Mouse (Mus musculus): ENCODE measurements around the gene Ift22.
"Not testable (repeated sequence)": the region's sequence is repeated elsewhere in the genome, so short reads cannot be mapped to it uniquely, and the experiment has no call there.

Gene Ift22

DNA sequence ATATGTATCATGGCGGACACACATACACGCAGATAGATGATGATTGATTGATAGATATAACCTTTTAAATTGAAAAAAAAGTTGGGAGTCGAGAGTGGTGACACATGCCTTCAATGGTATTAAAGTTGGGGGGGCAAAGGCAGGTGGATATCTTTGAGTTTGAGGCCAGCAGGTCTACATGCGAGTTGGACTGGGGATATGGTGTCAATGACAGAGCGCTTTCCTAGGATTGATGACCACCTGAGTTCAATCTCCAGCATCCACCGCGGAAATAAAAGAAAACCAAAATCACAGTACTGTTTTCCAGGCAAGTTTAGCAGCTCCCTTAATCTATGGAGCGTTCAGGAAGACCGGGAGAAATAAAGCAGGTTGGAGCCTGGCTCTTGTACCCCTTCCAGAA, 363 bp upstream of the Ift22 start:
- no peak for DNase-seq (ENCODE audit: low read depth)

DNA sequence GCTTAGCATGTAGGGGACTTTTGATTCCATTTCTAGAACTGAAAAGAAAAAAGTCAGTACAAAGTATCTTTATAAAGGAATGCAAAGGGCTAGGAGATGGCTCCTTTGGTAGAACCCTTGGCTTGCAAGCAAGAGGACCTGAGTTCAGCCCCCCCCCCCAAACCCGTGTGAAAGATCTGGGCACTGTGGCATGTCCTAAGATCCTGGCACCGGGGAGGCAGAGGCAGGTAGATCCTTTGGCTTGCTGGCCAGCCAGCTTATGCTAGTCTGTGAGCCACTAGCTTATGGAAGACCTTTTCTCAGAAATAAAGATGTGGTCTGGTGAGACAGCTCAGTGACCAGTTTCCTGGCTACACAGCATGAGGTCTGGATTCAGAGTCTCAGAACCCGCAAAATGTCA, 6.2 kb downstream of the Ift22 start:
- no peak for DNase-seq (ENCODE audit: low read depth)

DNA sequence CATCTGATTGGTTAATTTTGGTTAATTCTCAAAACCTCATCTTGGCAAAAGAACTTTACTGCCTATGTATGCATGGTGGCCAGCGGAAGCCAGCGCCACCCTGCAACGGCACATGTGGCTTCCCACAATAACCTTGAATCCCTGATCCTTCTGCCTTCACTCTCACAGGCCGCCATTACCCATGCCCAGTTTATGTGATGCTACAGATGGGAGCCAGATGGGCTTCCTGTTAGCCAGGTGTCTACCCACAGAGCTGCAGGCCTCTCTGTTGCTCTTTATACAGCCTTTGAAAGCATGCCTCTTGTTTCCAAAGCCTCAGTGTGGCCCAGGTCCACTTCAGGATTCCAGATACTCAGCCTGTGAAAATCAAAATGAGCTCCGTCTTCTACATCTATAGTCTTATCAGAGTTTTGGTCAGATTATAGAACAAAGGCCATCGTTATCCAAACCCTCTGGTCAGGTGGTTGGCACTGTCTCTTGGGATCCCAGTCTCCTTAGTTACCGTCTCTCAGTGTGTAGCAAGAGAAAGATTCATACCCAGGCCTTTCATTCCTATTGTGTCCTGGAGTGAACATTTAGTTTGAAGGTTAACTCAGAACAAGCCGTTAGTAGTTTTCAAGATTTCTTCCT, 9.8 kb downstream of the Ift22 start:
- DNase-seq (ENCODE audit: low read depth) = no peak

DNA sequence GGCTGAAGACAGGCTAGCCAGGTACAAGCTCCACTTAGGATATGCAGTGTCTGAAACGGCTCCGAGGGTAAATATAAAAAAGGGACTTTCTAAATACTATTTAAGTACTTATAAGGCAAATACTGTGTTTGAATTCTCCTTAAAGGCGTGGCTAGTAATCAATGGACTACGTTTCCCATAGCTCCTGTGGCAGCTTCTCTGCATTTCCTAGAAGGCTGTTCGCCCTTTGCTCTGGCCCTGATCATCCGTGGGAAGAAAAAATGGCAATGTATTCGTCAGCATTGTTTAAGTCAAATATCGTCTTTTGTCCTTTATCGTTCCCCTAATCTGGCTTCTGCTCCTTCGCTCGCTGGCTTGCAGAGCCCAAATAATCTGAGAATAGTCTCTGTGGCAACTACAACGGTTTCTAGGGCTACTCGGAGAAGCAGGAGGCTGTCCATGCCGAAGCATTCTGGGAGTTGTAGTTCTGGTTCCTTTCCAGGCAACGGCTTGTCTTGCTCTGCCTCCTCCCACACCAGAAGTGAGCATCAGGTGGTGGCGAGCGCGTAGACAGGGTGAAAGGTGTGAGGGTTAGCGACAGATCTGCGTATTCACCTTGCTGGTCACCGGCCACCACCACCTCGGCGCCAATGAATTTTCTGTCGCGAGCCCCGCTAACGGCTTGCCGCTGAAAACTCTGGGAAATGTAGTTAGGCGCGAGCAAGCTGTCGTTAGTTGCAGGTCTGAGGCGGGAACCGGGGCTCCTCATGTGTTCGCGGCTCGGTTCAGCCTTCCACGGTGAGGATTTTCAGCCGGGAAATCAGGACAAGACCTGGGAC, 10.9 kb downstream of the Ift22 start:
- DNase-seq (ENCODE audit: low read depth) = peak; percentile 90

DNA sequence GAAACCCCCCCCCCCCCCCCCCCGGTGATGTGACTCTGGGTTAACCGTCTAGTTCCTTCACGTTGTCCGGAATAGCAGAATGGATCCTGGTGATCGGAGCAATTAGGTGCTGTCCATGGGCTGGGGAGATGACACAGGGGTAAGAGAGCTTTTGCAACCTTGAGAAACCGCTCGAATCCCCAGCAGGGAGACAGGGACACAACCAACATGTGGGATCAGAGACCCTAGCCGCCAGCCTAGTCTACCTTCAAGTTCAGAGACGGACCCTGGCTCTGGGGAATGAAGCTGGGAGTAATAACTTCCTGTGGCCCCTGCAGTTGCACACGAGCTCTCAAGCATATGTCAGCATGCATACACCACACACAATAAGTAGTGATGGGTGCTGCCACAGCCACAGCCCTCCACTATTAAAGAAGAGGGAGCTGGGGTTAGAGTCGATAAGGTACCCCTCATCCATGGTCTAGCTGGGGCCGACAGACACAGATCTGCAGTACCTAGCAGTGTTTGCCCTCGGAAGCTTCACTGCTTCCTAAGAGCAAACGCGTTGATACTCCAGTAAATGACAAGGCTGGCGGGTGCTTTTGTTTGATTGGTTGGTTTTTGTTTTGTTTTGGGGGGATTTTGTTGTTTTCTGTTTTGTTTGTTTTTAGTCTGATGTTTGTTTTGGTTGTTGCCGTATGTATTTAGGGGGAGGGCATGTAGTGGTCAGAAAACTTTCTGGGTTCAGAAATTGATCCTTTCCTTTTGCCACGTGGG, 11.8 kb downstream of the Ift22 start:
- peak; percentile 25 for DNase-seq (ENCODE audit: low read depth)

DNA sequence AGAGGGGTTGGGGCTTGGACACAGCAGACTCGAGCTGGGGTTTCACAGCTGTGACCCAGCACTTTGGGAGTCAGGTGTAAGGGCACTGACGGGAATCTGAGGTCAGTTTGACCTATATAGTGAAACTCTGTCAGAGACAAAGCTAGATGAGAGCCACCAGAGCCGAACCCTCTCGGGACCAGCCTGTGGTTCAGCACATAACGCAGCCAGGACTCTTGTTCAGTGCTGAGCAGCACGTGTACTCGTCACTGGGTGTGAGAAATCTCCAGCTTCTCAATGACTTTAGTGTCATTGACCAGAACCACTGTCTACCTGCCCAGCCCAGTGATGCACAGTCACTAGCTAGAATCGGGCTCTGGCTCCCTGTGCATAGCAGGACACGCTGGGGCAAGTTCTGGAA, 14.9 kb downstream of the Ift22 start:
- DNase-seq (ENCODE audit: low read depth) = no peak

DNA sequence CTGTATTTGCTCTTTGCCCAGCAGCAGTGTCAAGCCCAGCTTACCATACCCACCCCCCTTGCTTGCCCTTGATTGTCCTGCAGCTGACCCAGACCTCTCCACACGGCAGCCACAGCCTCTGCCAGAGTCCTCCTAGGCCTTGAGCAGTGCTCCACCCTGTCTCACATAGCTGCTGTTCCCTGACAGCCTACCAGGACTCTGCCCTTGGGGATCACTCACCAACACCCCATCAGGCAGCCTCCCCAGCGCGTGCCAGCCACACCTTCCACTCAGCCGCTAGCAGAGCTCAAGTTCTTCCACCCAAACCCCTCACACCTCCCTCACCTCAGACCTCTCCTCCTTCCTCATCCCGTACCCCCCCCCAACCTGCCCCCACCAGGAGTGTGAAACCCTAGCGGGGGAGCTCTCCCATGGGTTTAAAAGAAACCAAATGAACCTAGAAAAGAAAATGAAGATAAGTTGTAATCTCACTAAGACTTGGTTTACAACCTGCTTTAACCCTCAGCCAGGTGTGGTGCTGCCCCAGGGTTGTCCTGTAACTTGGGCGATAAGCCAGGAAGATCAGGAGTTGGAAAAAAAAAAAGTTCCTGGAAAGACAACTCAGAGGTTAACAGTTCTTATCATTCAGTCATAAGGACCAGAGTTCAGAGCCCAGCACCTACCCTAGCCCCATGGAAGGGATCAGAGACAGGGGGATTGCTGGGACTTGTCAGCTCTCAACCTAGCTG, 16.0 kb downstream of the Ift22 start:
- no peak for DNase-seq (ENCODE audit: low read depth)

DNA sequence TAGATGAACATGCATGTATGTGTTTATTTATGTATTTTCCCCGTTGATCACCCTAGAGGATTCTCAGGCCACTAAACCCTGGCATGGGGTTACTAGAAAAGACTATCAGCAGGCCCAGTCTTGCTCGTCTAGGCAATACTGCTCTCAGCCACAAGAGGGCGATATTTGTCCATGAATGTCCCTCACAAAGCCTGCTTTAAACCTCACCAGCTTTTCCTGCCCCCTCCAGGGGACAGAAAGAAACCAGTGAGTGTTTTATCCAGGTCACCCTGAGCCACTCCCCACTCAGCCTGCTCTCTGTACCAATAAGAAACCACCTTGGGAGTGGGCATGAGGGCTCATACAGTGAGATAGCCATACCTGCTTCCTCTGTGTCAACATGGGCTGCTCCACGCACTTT, 21.1 kb downstream of the Ift22 start:
- peak; percentile 88 for DNase-seq (ENCODE audit: low read depth)

DNA sequence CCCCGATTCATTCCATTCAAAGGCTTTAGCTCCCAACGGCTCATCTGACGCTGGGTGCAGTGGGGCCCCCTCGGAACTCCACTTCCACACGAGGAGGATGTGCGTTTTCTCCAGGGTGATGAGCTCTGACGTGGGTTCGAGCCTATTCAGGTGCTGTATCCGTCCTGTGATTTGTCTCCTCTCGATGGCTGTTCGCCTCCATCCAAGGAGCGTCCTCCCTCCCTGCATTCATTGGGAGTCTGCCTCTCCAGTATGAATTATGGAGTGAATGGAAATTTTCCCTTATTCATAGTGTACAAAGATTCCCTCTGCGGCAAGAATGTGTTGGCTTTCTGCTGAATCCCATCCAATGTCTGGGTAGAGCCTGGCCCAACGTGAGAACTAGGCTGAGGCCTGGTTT, 23.9 kb downstream of the Ift22 start:
- no peak for DNase-seq (ENCODE audit: low read depth)

DNA sequence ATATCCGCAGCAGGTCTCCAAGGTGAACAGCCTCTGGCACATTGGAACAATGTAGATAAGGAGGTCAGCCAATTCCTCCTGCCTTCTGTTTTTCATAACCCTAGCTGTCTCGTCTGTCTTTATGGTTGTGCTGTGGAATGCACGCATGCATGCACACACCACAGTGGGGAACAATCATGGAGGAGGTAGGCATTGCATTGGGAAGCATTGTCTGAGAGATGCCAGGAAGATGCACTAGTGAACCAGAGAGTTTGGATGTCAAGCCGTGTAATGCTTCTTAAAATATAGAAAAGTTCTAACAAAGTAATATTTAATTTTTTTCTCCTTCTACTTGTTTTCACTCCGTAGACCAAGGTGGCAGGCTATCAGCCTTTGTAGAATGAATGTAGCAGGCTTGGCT, 25.0 kb downstream of the Ift22 start:
- DNase-seq (ENCODE audit: low read depth) = peak; percentile 30

DNA sequence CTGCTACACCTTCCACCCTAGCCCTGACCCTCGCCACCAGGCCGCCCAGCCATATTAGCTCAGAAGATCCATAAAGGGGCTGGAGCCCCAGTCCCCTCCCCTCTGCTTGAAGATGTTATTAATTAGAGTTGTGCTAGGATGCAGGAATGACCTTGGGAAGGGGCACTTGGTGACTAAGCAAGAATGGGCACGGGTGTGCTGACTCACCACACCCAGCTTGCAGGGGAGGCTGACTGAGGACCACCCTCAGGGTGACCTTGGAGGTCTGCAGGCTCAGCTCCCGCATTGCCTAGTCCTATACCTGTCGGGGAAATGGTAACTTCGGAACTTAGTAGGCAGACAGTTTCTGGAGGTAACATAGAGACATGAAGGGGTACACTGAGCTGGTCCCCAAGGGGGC, 26.0 kb downstream of the Ift22 start:
- DNase-seq (ENCODE audit: low read depth) = no peak

DNA sequence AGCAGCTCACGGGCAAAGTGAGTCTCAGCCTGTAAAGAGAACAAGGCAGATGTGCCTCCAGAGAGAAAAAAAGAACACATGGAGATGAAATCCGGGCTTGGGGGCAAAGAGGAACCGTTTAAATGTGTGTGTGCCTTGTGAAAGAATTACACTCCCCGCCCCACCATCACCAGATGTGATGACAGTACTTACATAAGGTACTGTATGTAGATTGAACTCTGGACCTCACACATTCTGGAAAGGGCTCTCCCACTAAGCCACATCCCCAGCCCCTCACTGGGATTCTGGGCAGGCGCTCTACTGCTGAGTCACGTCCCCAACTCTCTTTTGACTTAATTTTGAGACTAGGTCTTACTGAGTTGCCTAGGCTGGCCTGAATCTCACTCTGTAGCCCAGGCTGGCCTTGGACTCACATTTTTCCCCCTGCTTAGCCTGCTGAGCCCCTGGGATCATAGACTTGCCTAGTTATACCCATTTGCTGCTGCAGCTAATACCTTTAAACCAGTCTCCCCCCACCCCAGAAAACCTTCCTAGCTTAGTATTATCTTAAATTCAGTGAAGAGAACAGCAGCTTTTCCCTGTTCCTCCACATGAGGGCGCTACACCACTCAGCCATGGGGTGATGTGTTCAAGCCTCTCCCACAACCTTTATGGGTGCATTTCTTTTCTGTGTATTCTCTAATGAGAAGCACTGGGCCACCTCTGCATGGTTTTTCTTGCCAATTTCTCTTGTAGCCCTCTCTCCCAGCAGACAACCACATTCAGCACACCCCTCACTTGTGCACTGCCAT, 28.1 kb downstream of the Ift22 start:
- DNase-seq (ENCODE audit: low read depth) = peak; percentile 39

DNA sequence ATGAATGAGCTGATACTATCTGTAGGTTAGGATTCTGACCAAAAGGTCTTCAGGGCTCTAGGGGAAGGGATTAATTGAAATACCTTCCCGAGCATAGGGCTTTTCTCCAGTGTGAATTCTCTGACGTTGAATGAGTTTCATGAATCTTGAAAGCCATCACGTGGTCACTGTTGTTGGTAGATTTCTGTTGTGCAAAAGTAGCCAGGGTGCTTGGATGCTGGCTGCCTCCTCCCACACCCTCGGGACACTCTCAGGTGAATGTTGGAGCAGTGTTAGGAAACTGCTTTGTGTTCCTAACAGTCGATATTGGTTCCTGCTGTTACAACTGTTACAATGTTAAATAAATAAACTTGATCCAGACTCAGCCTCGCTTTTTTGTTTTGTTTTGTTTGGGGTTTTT, 28.8 kb downstream of the Ift22 start:
- no peak for DNase-seq (ENCODE audit: low read depth)

DNA sequence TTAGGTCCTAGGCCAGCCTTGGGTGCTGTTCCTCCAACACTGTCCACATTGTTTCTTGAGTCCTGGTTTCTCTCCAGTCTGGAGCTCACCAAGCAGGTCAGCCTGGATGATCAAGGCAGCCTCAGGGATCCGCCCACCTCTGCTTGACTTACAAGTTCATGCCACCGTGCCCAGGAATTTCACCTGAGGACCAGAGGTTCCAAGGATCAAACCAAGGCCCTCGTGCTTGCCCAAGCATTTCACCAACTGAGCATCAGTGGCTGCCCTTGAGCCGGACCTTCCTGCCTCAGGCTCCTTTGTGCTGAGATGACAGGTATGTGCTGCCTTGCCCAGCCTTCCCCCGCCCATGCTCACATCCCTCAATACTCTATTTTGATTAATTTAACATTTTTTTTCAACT, 29.7 kb downstream of the Ift22 start:
- DNase-seq (ENCODE audit: low read depth) = no peak

DNA sequence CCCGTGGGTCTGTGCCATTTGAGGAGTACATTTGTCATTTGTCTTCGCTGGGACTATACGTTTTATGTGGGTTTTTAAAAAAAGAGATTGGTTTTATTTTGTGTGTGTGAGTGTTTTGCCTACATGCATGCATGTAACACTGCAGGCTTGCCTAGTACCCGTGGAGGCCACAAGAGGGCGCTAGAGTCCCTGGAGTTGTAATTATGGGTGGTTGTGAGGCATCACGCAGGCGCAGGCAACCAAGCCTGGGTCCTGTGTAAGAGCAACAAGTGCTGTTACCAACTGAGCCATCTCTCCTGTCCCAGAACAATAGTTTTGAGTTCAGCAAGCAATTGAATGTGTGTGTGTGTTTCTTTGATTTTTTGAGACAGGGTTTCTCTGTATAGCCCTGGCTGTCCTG, 31.3 kb downstream of the Ift22 start:
- DNase-seq (ENCODE audit: low read depth) = peak; percentile 35

DNA sequence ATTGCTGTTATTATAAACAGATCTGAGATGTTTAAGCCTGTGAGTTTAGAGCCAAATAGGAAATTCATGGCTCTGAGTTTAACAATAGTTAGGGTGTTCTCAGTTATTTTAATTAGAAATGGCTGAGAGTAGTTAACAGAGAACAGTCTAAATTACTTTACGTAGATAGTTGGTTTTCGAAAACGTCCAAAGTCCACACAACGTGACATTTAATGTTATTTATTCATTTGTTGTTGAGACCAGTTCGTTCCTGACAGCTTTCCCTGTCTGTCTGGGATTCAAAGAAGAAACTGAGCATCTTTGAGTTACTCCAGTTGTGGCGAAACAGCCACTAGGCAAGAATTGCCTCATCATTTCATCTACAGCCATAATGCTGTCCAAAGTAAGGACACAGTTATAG, 32.1 kb downstream of the Ift22 start:
- DNase-seq (ENCODE audit: low read depth) = not testable (repeated sequence)

DNA sequence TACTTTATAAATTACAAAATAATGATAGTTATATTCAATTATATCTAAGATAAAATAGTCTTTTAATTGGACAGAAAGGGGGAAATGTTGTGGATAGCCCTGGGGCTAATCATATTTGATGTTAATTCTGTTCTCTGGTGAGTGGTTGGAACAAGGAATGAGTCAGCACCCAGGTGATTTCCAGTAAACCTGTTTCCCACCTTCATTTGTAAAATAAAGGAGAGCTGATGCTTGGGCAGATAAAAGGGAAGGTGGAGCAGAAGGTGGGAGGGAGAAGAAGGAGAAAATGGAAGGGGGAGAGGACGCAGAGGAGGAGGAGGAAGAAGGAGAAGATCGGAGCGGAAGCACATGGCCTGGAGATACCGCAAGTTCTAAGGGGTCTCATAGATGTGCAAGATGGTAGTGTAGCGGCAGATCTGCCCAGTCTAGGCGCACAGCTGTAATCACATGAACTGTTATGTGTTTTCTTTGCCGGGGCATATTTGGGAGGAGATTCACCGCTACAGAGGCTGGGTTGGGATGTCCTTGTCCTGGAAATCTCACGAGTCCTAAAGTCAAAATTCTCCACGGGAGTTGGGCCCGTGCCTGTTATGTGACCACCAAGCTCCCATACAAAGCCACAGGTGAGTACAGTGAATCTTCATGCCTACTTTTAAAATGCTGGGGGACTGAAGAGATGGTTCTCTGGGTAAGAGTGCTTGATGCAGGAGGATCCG, 33.1 kb downstream of the Ift22 start:
- no peak for DNase-seq (ENCODE audit: low read depth)

DNA sequence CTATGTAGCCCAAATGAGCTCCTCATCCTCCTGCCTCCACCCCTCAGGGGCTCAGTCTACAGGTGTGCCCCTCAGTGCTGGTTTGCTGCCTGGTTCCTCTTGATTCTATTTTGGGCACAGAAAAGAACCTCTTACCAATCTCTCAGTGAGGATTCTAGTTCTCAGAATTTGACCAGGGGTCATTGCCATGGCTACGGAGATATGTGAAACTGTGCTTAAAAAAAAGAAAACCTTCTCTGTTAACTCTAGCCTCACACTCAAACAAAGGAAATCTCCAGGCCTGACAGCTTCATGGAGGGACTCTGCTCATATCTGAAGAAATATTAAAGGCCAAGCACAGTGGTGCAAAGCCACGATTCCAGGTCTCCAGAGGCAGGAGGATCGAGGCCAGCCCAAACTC, 34.8 kb downstream of the Ift22 start:
- DNase-seq (ENCODE audit: low read depth) = no peak

DNA sequence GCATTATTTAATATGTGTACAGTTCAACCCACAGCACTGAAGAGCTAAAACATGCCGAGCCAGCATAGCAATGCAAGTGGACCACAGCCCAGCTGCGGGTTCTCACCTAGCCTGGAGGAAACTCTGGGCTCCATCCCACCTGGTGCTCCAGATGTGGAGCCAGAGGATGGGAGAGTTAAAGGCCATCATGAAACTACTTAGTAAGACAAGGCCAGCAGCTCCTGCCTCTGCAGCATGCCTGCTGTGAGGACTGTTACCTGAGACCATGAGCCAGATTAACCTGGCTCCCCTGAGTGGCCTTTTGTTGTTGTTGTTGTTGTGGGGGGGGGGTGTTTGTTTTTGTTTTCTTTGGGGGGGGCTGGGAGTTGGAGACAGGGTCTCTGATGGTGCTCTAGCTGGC, 35.4 kb downstream of the Ift22 start:
- DNase-seq (ENCODE audit: low read depth) = no peak

DNA sequence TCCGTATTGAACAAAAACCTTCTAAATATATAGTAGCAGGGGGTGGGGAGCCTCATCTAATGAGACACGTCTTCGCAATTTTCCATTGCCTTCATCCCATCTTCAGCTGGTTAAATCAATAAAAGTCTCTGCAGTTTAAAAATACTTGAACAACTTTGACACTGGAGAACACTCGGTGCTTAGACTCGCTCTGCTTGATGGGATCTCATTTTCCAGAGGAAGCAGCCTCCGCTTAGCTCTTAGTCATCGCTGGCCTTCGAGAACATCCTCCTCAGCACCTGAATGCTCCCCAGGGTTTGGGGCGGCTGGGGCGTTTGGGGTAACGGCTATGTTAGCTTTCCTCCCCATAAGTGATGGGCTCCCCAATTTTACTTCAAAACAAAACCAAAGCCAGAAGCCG, 37.1 kb downstream of the Ift22 start:
- no peak for DNase-seq (ENCODE audit: low read depth)

DNA sequence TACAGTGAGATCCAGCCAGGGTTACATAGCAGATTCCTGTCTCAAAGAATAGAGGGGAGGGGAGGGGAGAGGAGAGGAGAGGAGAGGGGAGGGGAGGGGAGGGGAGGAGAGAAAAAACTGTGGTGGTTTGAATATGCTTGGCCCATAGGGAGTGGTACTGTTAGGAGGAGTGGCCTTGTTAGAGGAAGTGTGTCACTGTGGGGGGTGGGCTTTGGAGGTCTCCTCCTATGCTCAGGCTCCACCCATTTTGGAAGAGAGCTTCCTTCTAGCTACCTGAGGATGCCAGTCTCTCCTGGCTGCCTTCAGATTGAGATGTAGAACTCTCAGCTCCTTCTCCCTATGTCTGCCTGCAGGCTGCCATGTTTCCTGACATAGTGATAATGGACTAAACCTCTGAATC, 39.9 kb downstream of the Ift22 start:
- DNase-seq (ENCODE audit: low read depth) = no peak

All from naive thymus-derived CD4-positive, alpha-beta T cell, adult 2 months (primary cell).